Mouse (Mus musculus): ENCODE results near the gene Tspan7.

The Tspan7 gene

GRCm38 (mm10) chrX:10484872-10485569, at the start of gene Tspan7:
Gene Tspan7, plus strand, starts transcription at chrX:10485158.
- DNase-seq (ENCODE audit: low read depth, low spot score) = peak; percentile 30

GRCm38 (mm10) chrX:10449323-10449980, 35.5 kb upstream of the Tspan7 start:
- DNase-seq (ENCODE audit: low read depth, low spot score) = no peak

GRCm38 (mm10) chrX:10450143-10451060, 34.6 kb upstream of the Tspan7 start:
- no peak for DNase-seq (ENCODE audit: low read depth, low spot score)

GRCm38 (mm10) chrX:10453798-10454197, 31.2 kb upstream of the Tspan7 start:
- DNase-seq (ENCODE audit: low read depth, low spot score) = no peak

GRCm38 (mm10) chrX:10457256-10457655, 27.7 kb upstream of the Tspan7 start:
- DNase-seq (ENCODE audit: low read depth, low spot score) = no peak

GRCm38 (mm10) chrX:10477088-10477487, 7.9 kb upstream of the Tspan7 start:
- DNase-seq (ENCODE audit: low read depth, low spot score) = no peak

GRCm38 (mm10) chrX:10479031-10479886, 5.7 kb upstream of the Tspan7 start:
- DNase-seq (ENCODE audit: low read depth, low spot score) = no peak

- DNase-seq (ENCODE audit: low read depth, low spot score) = no peak
These were observed 5.0 kb upstream of the Tspan7 start for GRCm38 (mm10) chrX:10479943-10480342.

GRCm38 (mm10) chrX:10485664-10486211, 780 bp downstream of the Tspan7 start:
- peak; percentile 22 for DNase-seq (ENCODE audit: low read depth, low spot score)

GRCm38 (mm10) chrX:10498580-10498979, 13.6 kb downstream of the Tspan7 start:
- DNase-seq (ENCODE audit: low read depth, low spot score) = no peak

GRCm38 (mm10) chrX:10502616-10503015, 17.7 kb downstream of the Tspan7 start:
- no peak for DNase-seq (ENCODE audit: low read depth, low spot score)

GRCm38 (mm10) chrX:10514417-10514816, 29.5 kb downstream of the Tspan7 start:
- DNase-seq (ENCODE audit: low read depth, low spot score) = no peak

GRCm38 (mm10) chrX:10514971-10515370, 30.0 kb downstream of the Tspan7 start:
- no peak for DNase-seq (ENCODE audit: low read depth, low spot score)

- no peak for DNase-seq (ENCODE audit: low read depth, low spot score)
These were observed 31.5 kb downstream of the Tspan7 start for GRCm38 (mm10) chrX:10516448-10516847.

- DNase-seq (ENCODE audit: low read depth, low spot score) = no peak
These were observed 32.0 kb downstream of the Tspan7 start for GRCm38 (mm10) chrX:10516925-10517324.

GRCm38 (mm10) chrX:10517756-10518155, 32.8 kb downstream of the Tspan7 start:
- no peak for DNase-seq (ENCODE audit: low read depth, low spot score)

GRCm38 (mm10) chrX:10518510-10518909, 33.6 kb downstream of the Tspan7 start:
- no peak for DNase-seq (ENCODE audit: low read depth, low spot score)

GRCm38 (mm10) chrX:10535450-10535849, 50.5 kb downstream of the Tspan7 start:
- DNase-seq (ENCODE audit: low read depth, low spot score) = no peak

- DNase-seq (ENCODE audit: low read depth, low spot score) = no peak
These were observed 54.1 kb downstream of the Tspan7 start for GRCm38 (mm10) chrX:10539009-10539408.

GRCm38 (mm10) chrX:10539482-10540166, 54.7 kb downstream of the Tspan7 start:
- DNase-seq (ENCODE audit: low read depth, low spot score) = no peak

Data from ES-CJ7 (cell line).